Mouse (Mus musculus) heart, postnatal 4 days (tissue): ENCODE measurements at regions not wholly inside any gene's neighbourhood (a gene's known extent, or its start where the extent isn't known, plus 50 kb on each side); places are given as distances from the start of the nearest gene placed in this dataset.

Experiments used
- DNase-seq: peaks from one replicate; pipeline ENCODE4 v3.0.0; 2021

GRCm38 (mm10) chr7:83186341-83186740 is 319.2 kb downstream of the Mex3b start:
- DNase-seq: no peak

- DNase-seq: no peak
Observed at GRCm38 (mm10) chr7:83195896-83196537, 328.9 kb downstream of the Mex3b start.

- no peak for DNase-seq
Observed at GRCm38 (mm10) chr7:83197490-83197889, 330.4 kb downstream of the Mex3b start.

- no peak for DNase-seq
Observed at GRCm38 (mm10) chr7:83201126-83201686, 334.1 kb downstream of the Mex3b start.

GRCm38 (mm10) chr7:83201768-83202493 is 334.8 kb downstream of the Mex3b start:
- peak; percentile 47 for DNase-seq

GRCm38 (mm10) chr7:83203311-83204012 is 336.3 kb downstream of the Mex3b start:
- DNase-seq: no peak

GRCm38 (mm10) chr7:83204013-83204365 is 336.9 kb downstream of the Mex3b start:
- no peak for DNase-seq

- no peak for DNase-seq
Observed at GRCm38 (mm10) chr7:83204701-83205100, 337.6 kb downstream of the Mex3b start.

GRCm38 (mm10) chr7:83206999-83207398 is 339.9 kb downstream of the Mex3b start:
- DNase-seq: no peak

- no peak for DNase-seq
Observed at GRCm38 (mm10) chr7:83211611-83212010, 344.5 kb downstream of the Mex3b start.

GRCm38 (mm10) chr7:83222029-83222722 is 355.0 kb downstream of the Mex3b start:
- no peak for DNase-seq

- DNase-seq: no peak
Observed at GRCm38 (mm10) chr7:83227262-83228108, 357.2 kb upstream of the Tmc3 start.

- peak; percentile 57 for DNase-seq
Observed at GRCm38 (mm10) chr7:83230496-83231325, 354.0 kb upstream of the Tmc3 start.

GRCm38 (mm10) chr7:83235659-83236058 is 349.1 kb upstream of the Tmc3 start:
- no peak for DNase-seq

- DNase-seq: no peak
Observed at GRCm38 (mm10) chr7:83237336-83237735, 347.4 kb upstream of the Tmc3 start.

- DNase-seq: no peak
Observed at GRCm38 (mm10) chr7:83238091-83238490, 346.6 kb upstream of the Tmc3 start.

- peak; percentile 51 for DNase-seq
Observed at GRCm38 (mm10) chr7:83242233-83242632, 342.5 kb upstream of the Tmc3 start.

GRCm38 (mm10) chr7:83245867-83246266 is 338.9 kb upstream of the Tmc3 start:
- no peak for DNase-seq

- no peak for DNase-seq
Observed at GRCm38 (mm10) chr7:83251995-83252563, 332.6 kb upstream of the Tmc3 start.

- no peak for DNase-seq
Observed at GRCm38 (mm10) chr7:83253001-83253400, 331.7 kb upstream of the Tmc3 start.
